Mouse (Mus musculus) Patski (cell line): Measurements from ENCODE around the gene Srcin1. TPM values are rescaled to one million over a fixed set of nuclear protein-coding genes. Genes with fewer than 3 reads are reported as not detected.

ENCODE experiments used
- ATAC-seq: fragments of 100-300 bp; one replicate; pipeline ENCODE4 v1.8.0; 2021
- CTCF ChIA-PET: fragments of 350-600 bp; sonication (Branson Sonifier 250); formaldehyde crosslinking; loops from one replicate; lab custom pipeline; 2022; ENCODE audit warnings: inconsistent platforms; lab: Charles Lee
- POLR2A ChIA-PET: fragments of 350-600 bp; sonication (Branson Sonifier 250); formaldehyde crosslinking; loops from one replicate; lab custom pipeline; 2022; ENCODE audit warnings: antibody characterized with exemption, inconsistent platforms; lab: Charles Lee
- DNase-seq: peaks from one replicate; pipeline ENCODE4 v3.0.0-alpha.2; 2011; ENCODE audit warnings: low read depth, low spot score
- H3K27me3 ChIP-seq: fragments of 371-371 bp; one replicate; pipeline ENCODE4 v1.5.1; 2021
- CTCF ChIP-seq: fragments of 100-300 bp; IDR thresholded peaks from one replicate; pipeline ENCODE4 v1.5.1; 2021
- in situ Hi-C: fragments of 300-500 bp; cut with MboI; formaldehyde crosslinking; loops from 3 replicates; pipeline ENCODE4 v1.11.1; 2018; ENCODE audit warnings: low pct_unique_long_range_greater_than_20kb, mixed read lengths
- polyA plus RNA-seq: library from polyadenylated mRNA; unstranded; gene quantifications from one replicate; pipeline ENCODE4 v1.2.3, GENCODE M21; 2021

Srcin1 gene
- polyA plus RNA-seq, 1 experiment from 2014 or later: 1.8 TPM

DNA sequence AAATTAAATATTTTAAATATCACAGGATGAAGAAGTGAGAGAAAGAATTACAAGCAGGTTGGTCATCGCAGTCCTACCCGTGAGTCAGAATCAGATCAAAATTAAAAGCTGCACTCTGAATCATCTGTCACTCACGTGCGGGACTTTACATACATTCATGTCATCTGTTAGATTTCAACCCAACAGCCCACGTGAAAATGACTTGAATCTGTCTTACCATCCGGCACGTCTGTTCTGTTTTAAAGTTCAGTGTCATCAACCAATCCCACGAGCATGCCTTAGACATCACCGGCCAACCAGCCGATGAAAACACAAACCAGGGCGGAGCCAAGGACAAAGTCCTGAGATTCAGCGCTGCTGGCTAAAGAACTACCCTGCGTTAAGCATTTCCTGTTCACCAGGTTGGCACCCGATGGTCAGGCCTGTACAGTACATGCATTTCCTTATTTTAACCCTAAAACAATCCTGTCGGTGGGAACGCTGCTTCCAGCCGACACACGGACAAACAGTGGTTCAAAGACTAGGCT is 47.6 kb downstream of the Srcin1 start:
- peaks cover 12% of the 10 kb centered on the region for H3K27me3 ChIP-seq
- DNase-seq (no peak), ATAC-seq (no peak)
- CTCF ChIA-PET: no interaction called here
- no peak for TF ChIP-seq CTCF
- POLR2A ChIA-PET: no interaction called here
- in situ Hi-C loops: loop anchor here (5.0 kb wide), 1 partner anchor 94 kb away; no protein-coding TSS in a partner anchor

DNA sequence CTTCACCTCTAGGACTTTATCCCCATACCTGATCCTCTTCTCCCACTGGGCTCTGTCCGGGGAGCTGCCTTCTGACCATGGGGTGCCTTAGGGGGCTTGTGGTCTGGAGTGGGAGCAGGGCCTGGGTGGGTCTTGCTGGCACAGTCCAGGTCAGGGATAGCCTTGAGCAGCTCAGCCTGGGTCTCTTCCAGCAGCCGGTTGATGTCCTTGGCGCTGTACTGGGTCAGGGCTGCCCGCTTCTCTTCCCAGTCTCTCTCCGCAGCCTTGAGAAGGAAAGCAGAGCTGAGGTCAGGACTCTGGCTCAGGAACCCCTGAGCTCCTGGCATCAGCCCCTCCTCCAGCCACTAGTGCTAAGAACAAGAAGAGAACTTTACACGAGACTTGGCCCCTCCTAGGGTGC is 50.7 kb downstream of the Srcin1 start:
- CTCF ChIA-PET: no interaction called here
- no peak for TF ChIP-seq CTCF
- H3K27me3 ChIP-seq: peaks cover 7% of the 10 kb centered on the region
- ATAC-seq: no peak
- no peak for DNase-seq
- POLR2A ChIA-PET: interaction anchor here (0.7 kb wide), 1 partner anchor 221 kb away, joined by 3 read pairs; no protein-coding TSS in a partner anchor
- in situ Hi-C loops: loop anchor here (5.0 kb wide), 1 partner anchor 97 kb away; no protein-coding TSS in a partner anchor

DNA sequence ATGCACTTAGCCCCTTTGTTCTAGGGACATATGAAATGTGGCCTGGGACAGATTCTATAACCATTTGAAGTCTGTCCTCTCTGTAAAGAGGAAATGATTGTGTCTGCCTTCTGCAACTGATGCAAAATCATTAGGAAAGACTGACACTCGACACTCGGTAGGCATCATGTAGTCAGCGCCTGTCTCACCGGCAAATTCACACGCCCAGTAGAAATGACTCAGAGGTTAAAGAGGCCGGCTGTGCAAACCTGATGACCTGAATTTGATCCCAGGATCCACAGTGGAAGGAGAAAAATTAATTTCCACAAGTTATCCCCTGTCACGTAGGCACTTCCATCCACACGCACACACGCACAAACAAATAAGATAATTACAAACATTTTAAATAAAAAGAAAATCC is 51.7 kb downstream of the Srcin1 start:
- TF ChIP-seq CTCF: no peak
- no peak for ATAC-seq
- DNase-seq: no peak
- peaks cover 7% of the 10 kb centered on the region for H3K27me3 ChIP-seq
- CTCF ChIA-PET: interaction anchor here (0.9 kb wide), 1 partner anchor 96 kb away, joined by 3 read pairs; no protein-coding TSS in a partner anchor
- in situ Hi-C loops: no loop called here
- POLR2A ChIA-PET: no interaction called here

DNA sequence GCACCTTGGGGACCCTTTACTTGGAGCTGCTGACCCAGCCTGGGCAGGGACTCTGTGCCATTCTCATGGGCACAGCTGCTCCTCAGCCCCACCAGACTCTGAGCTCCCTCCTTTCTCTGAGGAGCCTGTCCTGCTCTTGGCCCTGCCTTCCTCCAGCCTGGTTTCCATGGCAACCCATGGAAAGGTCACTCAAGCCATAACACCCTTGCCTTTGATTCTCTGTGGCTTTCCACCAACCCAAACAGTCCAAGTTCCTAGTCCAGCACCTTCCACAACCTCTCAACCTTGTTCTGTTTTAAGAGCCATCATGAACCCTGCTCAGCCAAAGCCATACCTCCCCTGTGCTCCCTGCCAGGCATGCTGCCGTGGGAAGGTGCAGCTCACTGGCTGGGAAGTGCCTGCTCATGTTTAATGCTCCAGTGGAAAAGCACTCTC is 52.1 kb downstream of the Srcin1 start:
- TF ChIP-seq CTCF: no peak
- ChIA-PET CTCF (interaction anchor here (0.9 to 1.6 kb wide), 2 partner anchors 8 to 96 kb away, joined by 3 to 8 read pairs; no protein-coding TSS in a partner anchor), POLR2A (no interaction called here)
- H3K27me3 ChIP-seq: peaks cover 7% of the 10 kb centered on the region
- ATAC-seq: no peak
- in situ Hi-C loops: no loop called here
- DNase-seq: no peak

DNA sequence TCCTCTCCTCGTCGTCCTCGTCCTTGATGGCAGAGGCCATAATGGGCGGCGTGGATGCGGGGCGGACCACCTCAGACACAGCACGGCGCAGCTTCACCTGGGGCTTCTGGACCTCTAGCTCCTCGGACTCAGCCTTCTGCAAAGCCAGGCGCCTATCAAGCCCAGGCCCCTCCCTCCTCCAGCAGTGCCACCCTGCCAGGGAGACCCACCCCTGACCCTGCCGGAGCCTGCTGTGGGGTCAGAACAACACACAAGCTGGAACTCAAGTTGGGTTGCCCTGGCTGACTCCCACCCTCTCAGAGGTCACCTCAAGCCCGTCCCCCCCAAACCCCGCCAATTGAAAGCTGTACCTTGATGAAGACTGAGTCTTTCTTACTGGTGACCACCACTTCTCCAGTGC is 52.9 kb downstream of the Srcin1 start:
- no peak for DNase-seq
- TF ChIP-seq CTCF: no peak
- ATAC-seq: no peak
- in situ Hi-C loops: no loop called here
- POLR2A ChIA-PET: interaction anchor here (0.5 kb wide), 1 partner anchor 32 kb away, joined by 3 read pairs; no protein-coding TSS in a partner anchor
- H3K27me3 ChIP-seq: peaks cover 7% of the 10 kb centered on the region
- CTCF ChIA-PET: interaction anchor here (0.7 to 1.6 kb wide), 3 partner anchors 9 to 35 kb away, joined by 3 to 8 read pairs (median 3); no protein-coding TSS in a partner anchor

DNA sequence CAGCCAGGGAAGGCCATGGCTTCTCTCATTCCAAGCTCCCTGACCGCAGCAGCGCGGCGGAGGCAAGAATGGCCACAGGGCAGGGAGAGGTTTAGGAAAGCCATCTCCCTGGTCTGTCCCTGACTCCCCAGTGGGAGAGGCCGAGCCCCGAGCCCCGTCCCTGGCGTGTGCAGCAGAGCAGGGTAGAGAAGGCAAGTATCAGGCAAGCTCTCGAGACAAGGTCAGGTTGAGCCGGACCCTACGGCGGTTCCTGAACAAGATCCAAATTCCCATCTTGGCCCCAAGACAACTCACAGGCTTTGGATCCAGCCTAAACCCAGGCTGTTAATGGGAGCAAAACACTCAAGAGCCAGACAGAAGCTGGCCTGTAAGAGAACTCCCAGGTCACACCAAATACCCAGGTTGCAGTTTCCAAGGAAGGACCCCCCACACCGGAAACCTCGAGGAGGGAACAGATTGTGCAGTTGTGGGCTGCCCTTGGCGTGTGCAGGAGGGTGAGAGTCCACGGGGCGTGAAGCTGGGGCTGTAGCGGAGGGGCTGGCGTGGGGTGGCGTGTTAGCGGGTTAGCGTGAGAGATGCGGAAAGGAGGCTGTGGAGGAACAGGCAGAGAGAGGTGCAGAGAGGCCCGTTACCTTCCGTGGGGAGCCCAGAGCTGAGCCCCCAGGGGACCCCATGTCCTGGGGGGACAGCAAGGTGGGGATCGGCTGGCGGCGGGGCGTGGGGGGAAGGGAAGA is 54.1 kb downstream of the Srcin1 start:
- H3K27me3 ChIP-seq: peaks cover 7% of the 10 kb centered on the region
- ATAC-seq (no peak), DNase-seq (no peak)
- no peak for TF ChIP-seq CTCF
- POLR2A ChIA-PET: no interaction called here
- in situ Hi-C loops: no loop called here
- CTCF ChIA-PET: no interaction called here

DNA sequence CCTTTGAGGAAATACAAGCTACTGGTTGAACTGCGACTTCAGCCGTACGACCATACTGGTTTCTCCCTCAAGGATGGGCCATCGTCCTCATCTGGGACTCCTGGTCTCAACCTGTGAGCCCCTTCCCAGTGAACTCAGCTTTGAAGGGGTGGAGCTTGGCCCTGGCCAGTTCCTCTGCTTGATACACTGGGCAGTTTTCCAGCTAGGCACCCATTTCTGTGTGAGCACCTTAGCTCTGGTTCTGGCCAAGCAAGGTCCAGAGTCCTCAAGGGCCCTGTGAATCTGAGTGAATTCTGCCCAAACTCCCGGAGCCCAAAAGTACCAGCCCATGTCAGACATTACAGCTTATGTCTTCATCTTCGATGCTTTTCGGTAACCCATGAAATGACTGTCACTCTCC is 55.4 kb downstream of the Srcin1 start:
- H3K27me3 ChIP-seq: no peaks in the 10 kb centered on the region
- DNase-seq (no peak), ATAC-seq (no peak)
- no peak for TF ChIP-seq CTCF
- ChIA-PET CTCF (interaction anchor here (0.9 to 1.0 kb wide), 3 partner anchors 10 to 108 kb away, joined by 3 read pairs; partner anchors contain the start of genes Epop and Srcin1), POLR2A (interaction anchor here (1.0 kb wide), 1 partner anchor 22 kb away, joined by 4 read pairs; no protein-coding TSS in a partner anchor)
- in situ Hi-C loops: no loop called here

DNA sequence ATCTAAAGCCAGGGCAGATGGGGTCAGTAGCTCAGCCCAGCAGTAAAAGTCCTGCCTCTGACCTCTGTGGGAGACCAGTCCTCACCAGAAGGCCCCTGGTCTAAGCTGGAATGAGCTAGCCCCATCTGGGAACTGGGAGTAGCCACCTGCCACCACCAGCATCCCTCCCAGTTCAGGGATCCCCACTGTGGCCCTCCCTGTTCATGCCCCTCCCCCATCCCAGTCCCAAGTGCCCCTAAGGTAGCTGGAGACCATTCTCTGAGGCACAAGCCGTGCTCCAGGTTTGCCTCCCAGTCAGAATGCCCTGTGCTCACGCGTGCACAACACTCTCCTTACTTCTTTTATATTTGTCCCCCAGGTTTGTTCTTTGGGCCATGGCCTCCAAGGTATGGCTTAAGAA is 62.9 kb downstream of the Srcin1 start:
- POLR2A ChIA-PET: no interaction called here
- no peaks in the 10 kb centered on the region for H3K27me3 ChIP-seq
- CTCF ChIA-PET: interaction anchor here (0.9 to 1.5 kb wide), 2 partner anchors 9 to 23 kb away, joined by 3 read pairs; no protein-coding TSS in a partner anchor
- in situ Hi-C loops: no loop called here
- DNase-seq (no peak), ATAC-seq (no peak)
- TF ChIP-seq CTCF: no peak

DNA sequence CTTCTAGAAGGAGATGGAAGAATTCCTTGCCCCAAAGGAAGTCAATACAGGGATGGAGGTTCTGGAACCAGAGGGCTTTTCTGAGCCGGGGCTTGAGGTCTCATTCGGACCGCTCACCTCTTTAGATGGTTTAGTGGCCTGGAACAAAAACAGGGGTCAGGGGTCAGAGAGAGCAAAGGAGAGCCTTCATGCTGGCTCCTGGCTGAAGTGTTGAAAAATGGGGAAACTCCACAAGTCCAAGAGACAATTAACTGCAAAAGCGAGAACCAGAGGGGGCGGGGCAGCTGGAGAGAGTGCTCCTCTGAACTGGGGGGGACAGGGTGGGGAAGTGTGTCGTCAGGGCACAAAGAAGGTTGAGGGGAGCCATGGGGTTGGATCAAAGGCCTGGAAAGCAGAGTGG is 63.5 kb downstream of the Srcin1 start:
- in situ Hi-C loops: no loop called here

DNA sequence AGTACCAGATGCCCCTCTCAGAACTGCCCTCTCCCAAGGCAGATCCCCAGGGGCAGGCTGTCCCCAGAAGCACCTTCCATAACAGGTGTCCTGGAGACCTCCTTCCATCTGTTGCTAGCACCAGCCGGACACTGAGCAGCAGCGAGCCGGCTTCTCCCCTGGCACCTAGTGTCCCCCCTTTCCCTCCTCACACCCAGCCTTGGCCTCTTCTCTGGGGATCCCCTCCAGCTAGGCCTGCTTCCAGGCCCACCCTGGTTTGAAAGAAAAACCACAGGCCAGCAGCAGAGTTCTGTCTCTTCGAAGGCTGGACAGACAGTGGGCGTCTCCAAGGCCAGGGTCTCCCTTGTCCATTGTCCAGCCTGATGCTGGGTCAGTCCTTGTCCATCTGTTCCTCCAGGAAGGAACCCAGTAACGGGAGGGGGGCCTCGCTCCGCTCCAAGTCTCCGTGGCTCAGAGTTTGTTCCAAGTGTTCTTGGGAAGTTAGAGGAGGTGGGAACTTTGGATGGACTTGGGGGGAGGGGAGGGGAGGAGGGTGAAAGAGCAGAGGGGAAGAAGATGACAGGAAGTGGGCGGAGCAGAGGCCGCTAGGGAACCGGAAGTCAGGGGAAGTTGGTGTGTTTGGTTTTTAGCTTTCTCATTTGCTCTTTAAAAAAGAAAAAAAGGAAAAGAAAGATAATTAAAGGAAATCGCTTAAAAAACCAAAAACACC is 64.2 kb downstream of the Srcin1 start:
- H3K27me3 ChIP-seq: no peaks in the 10 kb centered on the region
- no peak for ATAC-seq
- ChIA-PET POLR2A (no interaction called here), CTCF (no interaction called here)
- no peak for TF ChIP-seq CTCF
- in situ Hi-C loops: no loop called here
- DNase-seq: no peak

More for the DNA sequence above, 63.5 kb downstream of the Srcin1 start:
- DNase-seq (no peak), ATAC-seq (no peak)
- TF ChIP-seq CTCF: no peak
- CTCF ChIA-PET: interaction anchor here (1.5 kb wide), 1 partner anchor 23 kb away, joined by 3 read pairs; no protein-coding TSS in a partner anchor
- no peaks in the 10 kb centered on the region for H3K27me3 ChIP-seq
- POLR2A ChIA-PET: no interaction called here
